ENCODE assay signal across 22 mouse cellular contexts in the genomic region with DNA sequence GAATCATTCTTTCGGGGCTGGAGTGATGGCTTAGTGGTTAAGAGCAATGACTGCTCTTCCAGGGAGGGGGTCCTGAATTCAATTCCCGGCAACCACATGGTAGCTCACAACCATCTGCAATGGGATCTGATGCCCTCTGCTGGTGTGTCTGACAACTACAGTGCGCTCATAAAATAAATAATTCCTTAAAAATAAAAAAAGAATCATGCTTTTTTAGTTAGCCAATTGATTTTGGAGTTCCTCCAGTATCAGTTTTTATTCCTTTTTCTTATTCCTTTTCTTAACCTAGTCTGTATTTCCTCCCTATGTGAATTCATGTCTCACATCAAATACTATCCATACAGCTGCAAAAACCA. TPM values are rescaled to one million over a fixed set of nuclear protein-coding genes. Genes with fewer than 3 reads are reported as not detected.
DNase-seq lines count a peak whose midpoint lies in the region; ATAC-seq and TF ChIP-seq lines count a peak whose summit lies in the region.
"Had no signal": no experiment of that assay in that cellular context is flagged by ENCODE, and none has a peak within 500 bp of the region (broad histone marks: within the 10 kb centered on the region; RNA-seq: fewer than 3 reads in every experiment).

No protein-coding gene starts in this region.

- H3K9ac ChIP-seq in hindbrain, postnatal 0 days (replicated peaks; ENCODE audit: low read length): no peak overlapping the region
- no peak overlapping the region for H3K9ac ChIP-seq in hindbrain, embryonic 13.5 days
- H3K9ac ChIP-seq in lung, postnatal 0 days (replicated peaks; ENCODE audit: low read depth): no peak overlapping the region
- no peak overlapping the region for H3K9ac ChIP-seq in liver, embryonic 13.5 days
- H3K9ac ChIP-seq: embryonic facial prominence, embryonic 12.5 days; forebrain, embryonic 13.5 days; neural tube, embryonic 12.5 days had no signal

- H3K27ac ChIP-seq in hindbrain, postnatal 0 days: no peak overlapping the region
- H3K27ac ChIP-seq in hindbrain, embryonic 13.5 days: no peak overlapping the region
- H3K27ac ChIP-seq in lung, postnatal 0 days (ENCODE audit: low read length): no peak overlapping the region
- H3K27ac ChIP-seq in liver, embryonic 13.5 days: 0 out of 2 replicates have a peak overlapping the region, but pooled peaks have one; percentile 53
- H3K27ac ChIP-seq: embryonic facial prominence, embryonic 12.5 days; forebrain, embryonic 13.5 days; heart, embryonic 10.5 days; macrophage; midbrain, embryonic 10.5 days; neural tube, embryonic 12.5 days had no signal

- no peak overlapping the region for H3K4me2 ChIP-seq in hindbrain, postnatal 0 days (ENCODE audit: low read depth, low read length)
- H3K4me2 ChIP-seq in hindbrain, embryonic 13.5 days: no peak overlapping the region
- H3K4me2 ChIP-seq in lung, postnatal 0 days (replicated peaks; ENCODE audit: low read depth, low read length): no peak overlapping the region
- H3K4me2 ChIP-seq in liver, embryonic 13.5 days: peak overlapping the region; percentile 36
- H3K4me2 ChIP-seq: embryonic facial prominence, embryonic 12.5 days; forebrain, embryonic 13.5 days; neural tube, embryonic 12.5 days had no signal

- no peaks in the 10 kb centered on the region for H3K27me3 ChIP-seq in hindbrain, postnatal 0 days (ENCODE audit: insufficient read depth, low read length)
- no peaks in the 10 kb centered on the region for H3K27me3 ChIP-seq in hindbrain, embryonic 13.5 days
- H3K27me3 ChIP-seq in lung, postnatal 0 days (replicated peaks; ENCODE audit: insufficient read depth, low read length): no peaks in the 10 kb centered on the region
- H3K27me3 ChIP-seq in liver, embryonic 13.5 days: no peaks in the 10 kb centered on the region
- H3K27me3 ChIP-seq: embryonic facial prominence, embryonic 12.5 days; forebrain, embryonic 13.5 days; neural tube, embryonic 12.5 days had no signal

- no peak overlapping the region for H3K4me3 ChIP-seq in hindbrain, postnatal 0 days (ENCODE audit: low read length)
- H3K4me3 ChIP-seq in hindbrain, embryonic 13.5 days: no peak overlapping the region
- no peak overlapping the region for H3K4me3 ChIP-seq in lung, postnatal 0 days (ENCODE audit: low read depth, low read length)
- no peak overlapping the region for H3K4me3 ChIP-seq in liver, embryonic 13.5 days (replicated peaks)
- H3K4me3 ChIP-seq: embryonic facial prominence, embryonic 12.5 days; erythroblast, embryonic 14.5 days; forebrain, embryonic 13.5 days; heart, embryonic 10.5 days; midbrain, embryonic 10.5 days; neural tube, embryonic 12.5 days had no signal

- TF ChIP-seq EP300 in lung, postnatal 0 days (IDR thresholded peaks at IDR 0.05): no peak

- TF ChIP-seq CTCF in hindbrain, postnatal 0 days (IDR thresholded peaks at IDR 0.05; ENCODE audit: low read depth): peak; percentile 28; the same call in 1 of the 2 replicates
- 0 out of 2 replicates have a peak, but pooled peaks have one; percentile 8 for TF ChIP-seq CTCF in lung, postnatal 0 days (IDR thresholded peaks at IDR 0.05)

- DNase-seq in hindbrain, postnatal 0 days (ENCODE audit: low spot score): no peak
- no peak for DNase-seq in lung, postnatal 0 days (ENCODE audit: low spot score)
- no peak for DNase-seq in lung, adult 18-20 months
- no peak for DNase-seq in liver, embryonic 13.5 days
- DNase-seq in adrenal gland, postnatal 10 days: no peak
- DNase-seq in natural killer cell, adult 2 months (ENCODE audit: low spot score in 2 of 2): no peak
- DNase-seq: adrenal gland, postnatal 14 days; cerebellum, postnatal 10 days; gastrocnemius, postnatal 36 days; layer of hippocampus, postnatal 36 days; left cerebral cortex, postnatal 4 days; lung, adult 2 months; thymus, postnatal 4 days had no signal

- no peaks in the 10 kb centered on the region for H3K9me3 ChIP-seq in hindbrain, postnatal 0 days (ENCODE audit: low read length)
- no peaks in the 10 kb centered on the region for H3K9me3 ChIP-seq in hindbrain, embryonic 13.5 days
- H3K9me3 ChIP-seq in lung, postnatal 0 days (ENCODE audit: low read length): no peaks in the 10 kb centered on the region
- no peaks in the 10 kb centered on the region for H3K9me3 ChIP-seq in liver, embryonic 13.5 days (replicated peaks)
- H3K9me3 ChIP-seq: embryonic facial prominence, embryonic 12.5 days; forebrain, embryonic 13.5 days; heart, embryonic 10.5 days; midbrain, embryonic 10.5 days; neural tube, embryonic 12.5 days had no signal

- WGBS in hindbrain, postnatal 0 days: 96% methylated on average over 3 of the region's 3 CpGs
- 97% methylated on average over 3 of the region's 3 CpGs for WGBS in hindbrain, embryonic 13.5 days
- WGBS in lung, postnatal 0 days: 96% methylated on average over 3 of the region's 3 CpGs
- WGBS in liver, embryonic 13.5 days (ENCODE audit: insufficient replicate concordance): 74% methylated on average over 3 of the region's 3 CpGs

- H3K36me3 ChIP-seq in hindbrain, postnatal 0 days (ENCODE audit: insufficient read depth, low read length): no peaks in the 10 kb centered on the region
- H3K36me3 ChIP-seq in hindbrain, embryonic 13.5 days: no peaks in the 10 kb centered on the region
- no peaks in the 10 kb centered on the region for H3K36me3 ChIP-seq in lung, postnatal 0 days (ENCODE audit: insufficient read depth, low read length)
- peaks cover 3% of the 10 kb centered on the region; the same call in 1 of the 2 replicates for H3K36me3 ChIP-seq in liver, embryonic 13.5 days
- H3K36me3 ChIP-seq: embryonic facial prominence, embryonic 12.5 days; heart, embryonic 10.5 days; midbrain, embryonic 10.5 days; neural tube, embryonic 12.5 days had no signal

- H3K4me1 ChIP-seq in hindbrain, postnatal 0 days (ENCODE audit: insufficient read depth, low read length): no peaks in the 10 kb centered on the region
- H3K4me1 ChIP-seq in hindbrain, embryonic 13.5 days (replicated peaks): no peaks in the 10 kb centered on the region
- no peaks in the 10 kb centered on the region for H3K4me1 ChIP-seq in lung, postnatal 0 days (ENCODE audit: insufficient read depth, low read depth, low read length)
- H3K4me1 ChIP-seq in liver, embryonic 13.5 days (replicated peaks): peaks cover 24% of the 10 kb centered on the region
- H3K4me1 ChIP-seq: embryonic facial prominence, embryonic 12.5 days; forebrain, embryonic 13.5 days; heart, embryonic 10.5 days; midbrain, embryonic 10.5 days; neural tube, embryonic 12.5 days had no signal

- no peak for ATAC-seq in hindbrain, postnatal 0 days
- no peak for ATAC-seq in hindbrain, embryonic 13.5 days (ENCODE audit: low FRiP score)
- no peak for ATAC-seq in lung, postnatal 0 days
- no peak for ATAC-seq in liver, embryonic 13.5 days (ENCODE audit: low read depth)
- ATAC-seq: forebrain, embryonic 13.5 days; inflammation-experienced regulatory T-cells, adult 6 months had no signal

RNA-seq across cellular contexts. Expression of gene Zfp654, which starts 9.1 kb away (rescaled TPM):
- 7.3 and 9.4 TPM in 2 replicates for total RNA-seq in hindbrain, postnatal 0 days (2014; rRNA removed)
- polyA plus RNA-seq in hindbrain, postnatal 0 days (2015; fragmentation: Nextera tagmentation; extraction: Ambion mirVana): 2.6 and 3.0 TPM in 2 replicates
- 6.1 and 6.7 TPM in 2 replicates for polyA plus RNA-seq in hindbrain, embryonic 13.5 days (2015; fragmentation: Nextera tagmentation; extraction: Ambion mirVana)
- polyA plus RNA-seq in lung, postnatal 0 days (2015; fragmentation: Nextera tagmentation; extraction: Ambion mirVana): 3.7 and 4.1 TPM in 2 replicates
- 2.4 and 3.3 TPM in 2 replicates for polyA plus RNA-seq in liver, embryonic 13.5 days (2015; fragmentation: Nextera tagmentation; extraction: Ambion mirVana)
- 10 to 100 TPM; 15.4 to 16.7 TPM for total RNA-seq in adrenal gland, postnatal 10 days (2021)

RNA-seq across cellular contexts. Expression of gene Cggbp1, which starts 9.4 kb away (rescaled TPM):
- total RNA-seq in hindbrain, postnatal 0 days (2014; rRNA removed): 53.0 and 54.4 TPM in 2 replicates
- 46.2 and 47.1 TPM in 2 replicates for polyA plus RNA-seq in hindbrain, postnatal 0 days (2015; fragmentation: Nextera tagmentation; extraction: Ambion mirVana)
- 68.2 and 72.9 TPM in 2 replicates for polyA plus RNA-seq in hindbrain, embryonic 13.5 days (2015; fragmentation: Nextera tagmentation; extraction: Ambion mirVana)
- polyA plus RNA-seq in lung, postnatal 0 days (2015; fragmentation: Nextera tagmentation; extraction: Ambion mirVana): 45.8 and 53.6 TPM in 2 replicates
- polyA plus RNA-seq in liver, embryonic 13.5 days (2015; fragmentation: Nextera tagmentation; extraction: Ambion mirVana): 23.2 and 30.7 TPM in 2 replicates
- total RNA-seq in adrenal gland, postnatal 10 days (2021): 100 to 1,000 TPM; 109 to 115 TPM
